Mouse (Mus musculus) large intestine, adult 2 months (tissue): Measurements from ENCODE around the gene Nav1. TPM values are rescaled to one million over a fixed set of nuclear protein-coding genes. Genes with fewer than 3 reads are reported as not detected.
A peak's percentile ranks its signal among the peaks of the same experiment; 100 is the strongest.

Experiments used
- DNase-seq: peaks from one replicate; pipeline ENCODE4 v3.0.0-alpha.2; 2012; ENCODE audit warnings: low read depth, low spot score
- WGBS: fragments of 180-500 bp; shearing (Covaris S2); methylation state at CpG from one replicate; pipeline ENCODE4 v1.1.7; 2018; 5-methylcytosine and 5-hydroxymethylcytosine counted together
- polyA plus RNA-seq: library from polyadenylated mRNA; depleted of rRNA; stranded (reverse); fragments of >200 nt; gene quantifications from 2 replicates; pipeline ENCODE4 v1.2.3, GENCODE M21; 2012

The Nav1 gene
- polyA plus RNA-seq, 1 experiment, result 5.3 TPM

DNA sequence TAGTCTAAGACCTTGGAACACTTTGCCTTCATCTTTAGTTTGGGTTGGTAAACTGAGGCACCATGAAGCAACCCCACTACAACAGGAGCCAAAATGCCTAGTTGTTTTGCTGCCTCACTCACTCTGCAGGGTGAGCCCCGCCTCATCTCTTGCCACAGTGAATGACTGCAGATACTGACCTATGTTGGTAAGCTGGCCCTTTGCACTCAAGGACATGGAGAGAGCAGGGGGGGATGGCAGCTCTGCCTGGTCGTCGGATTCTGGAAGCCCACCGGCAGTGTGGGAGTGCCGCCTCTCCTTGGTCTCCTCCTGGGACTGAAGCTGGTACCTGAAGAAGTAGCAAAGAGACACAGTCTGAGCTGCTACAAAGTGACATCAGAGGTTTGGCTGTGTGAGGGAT is 139.6 kb downstream of the Nav1 start:
- 92% methylated on average over 5 of the region's 5 CpGs for WGBS
- DNase-seq, result no peak

- WGBS, result 19% methylated on average over 3 of the region's 3 CpGs
- DNase-seq, result peak; percentile 14
Measured at GRCm38 (mm10) chr1:135466935-135467334, 140.2 kb downstream of the Nav1 start.

DNA sequence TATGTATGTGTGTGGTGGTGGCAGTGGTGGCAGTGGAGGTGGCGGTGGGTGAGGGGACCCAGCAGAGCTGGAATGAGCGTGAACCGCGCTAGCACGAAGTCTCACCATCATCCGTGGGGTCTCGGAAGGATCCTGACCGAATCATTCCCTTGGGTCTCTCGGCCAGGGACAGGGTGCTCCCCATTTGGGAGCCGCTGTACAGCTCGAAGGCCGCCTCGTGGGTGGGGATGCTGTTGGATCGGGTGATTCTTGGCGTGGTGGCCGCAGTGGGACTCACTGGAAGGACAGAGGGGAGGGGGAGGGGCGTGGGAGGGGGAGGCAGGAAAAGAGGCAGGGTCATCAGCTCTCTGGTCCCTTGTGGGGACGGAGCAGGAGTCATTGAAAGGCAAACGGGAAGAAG is 141.4 kb downstream of the Nav1 start:
- 90% methylated on average over 19 of the region's 19 CpGs for WGBS
- DNase-seq, result no peak

GRCm38 (mm10) chr1:135462736-135463135 is 144.4 kb downstream of the Nav1 start:
- 67% methylated on average over 8 of the region's 8 CpGs for WGBS
- DNase-seq, result no peak

GRCm38 (mm10) chr1:135462304-135462703 is 144.8 kb downstream of the Nav1 start:
- no peak for DNase-seq

GRCm38 (mm10) chr1:135461097-135461730 is 145.9 kb downstream of the Nav1 start:
- DNase-seq, result peak; percentile 21
- WGBS, result 82% methylated on average over 3 of the region's 3 CpGs

More at GRCm38 (mm10) chr1:135462304-135462703, 144.8 kb downstream of the Nav1 start:
- 55% methylated on average over 4 of the region's 4 CpGs for WGBS

DNA sequence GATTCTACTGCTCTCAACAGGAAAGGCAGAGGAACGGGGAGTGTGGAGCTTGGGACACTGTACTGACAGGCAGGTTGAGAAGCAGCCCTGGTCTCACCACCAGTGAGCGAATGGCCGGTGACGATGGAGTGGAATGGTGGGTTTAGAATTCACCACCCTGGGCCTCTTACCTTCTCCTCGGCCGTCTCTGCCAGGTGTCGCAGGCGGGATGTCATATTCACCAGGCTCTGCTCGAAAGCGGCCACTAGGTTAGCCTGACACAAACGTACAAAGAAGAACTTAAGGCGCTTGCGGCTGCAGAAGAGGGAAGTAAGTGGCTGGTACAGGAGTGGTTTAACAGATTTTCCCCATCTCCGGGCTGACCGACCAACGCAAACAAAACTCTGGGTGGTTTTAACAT is 146.6 kb downstream of the Nav1 start:
- 92% methylated on average over 16 of the region's 16 CpGs for WGBS

DNA sequence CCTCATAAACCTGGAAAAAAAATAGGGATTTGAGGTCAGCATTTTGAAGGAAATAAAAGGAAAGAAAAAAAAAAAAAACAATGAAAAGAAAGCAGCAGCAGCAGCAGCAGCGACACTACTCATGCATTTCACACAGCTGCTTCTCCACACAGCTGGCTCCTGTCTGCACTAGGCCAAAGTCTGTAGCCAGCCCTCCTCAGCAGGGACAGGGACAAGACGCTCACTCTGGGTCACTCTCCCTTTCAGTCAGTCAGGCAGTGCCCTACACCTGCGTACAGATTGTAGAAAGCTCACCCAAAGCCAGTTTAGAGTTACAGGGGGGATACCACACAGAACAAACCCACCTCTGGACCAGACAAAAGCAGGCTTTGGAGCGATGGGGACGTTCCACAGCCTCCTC is 149.2 kb downstream of the Nav1 start:
- no peak for DNase-seq
- WGBS, result 85% methylated on average over 5 of the region's 5 CpGs

More for the DNA sequence above, 146.6 kb downstream of the Nav1 start:
- no peak for DNase-seq

GRCm38 (mm10) chr1:135452259-135452658 is 154.8 kb downstream of the Nav1 start:
- DNase-seq, result no peak
- 75% methylated on average over 10 of the region's 10 CpGs for WGBS

GRCm38 (mm10) chr1:135451419-135451818 is 155.7 kb downstream of the Nav1 start:
- no peak for DNase-seq
- 83% methylated on average over 2 of the region's 2 CpGs for WGBS

GRCm38 (mm10) chr1:135449876-135450275 is 157.2 kb downstream of the Nav1 start:
- 89% methylated on average over 8 of the region's 8 CpGs for WGBS
- DNase-seq, result no peak

- WGBS, result 95% methylated on average over 5 of the region's 5 CpGs
- no peak for DNase-seq
Measured at GRCm38 (mm10) chr1:135448940-135449339, 158.2 kb downstream of the Nav1 start.

- 89% methylated on average over 12 of the region's 12 CpGs for WGBS
- no peak for DNase-seq
Measured at GRCm38 (mm10) chr1:135443506-135443905, 163.6 kb downstream of the Nav1 start.

GRCm38 (mm10) chr1:135441861-135442260 is 165.2 kb downstream of the Nav1 start:
- WGBS, result 94% methylated on average over 3 of the region's 3 CpGs
- DNase-seq, result no peak

DNA sequence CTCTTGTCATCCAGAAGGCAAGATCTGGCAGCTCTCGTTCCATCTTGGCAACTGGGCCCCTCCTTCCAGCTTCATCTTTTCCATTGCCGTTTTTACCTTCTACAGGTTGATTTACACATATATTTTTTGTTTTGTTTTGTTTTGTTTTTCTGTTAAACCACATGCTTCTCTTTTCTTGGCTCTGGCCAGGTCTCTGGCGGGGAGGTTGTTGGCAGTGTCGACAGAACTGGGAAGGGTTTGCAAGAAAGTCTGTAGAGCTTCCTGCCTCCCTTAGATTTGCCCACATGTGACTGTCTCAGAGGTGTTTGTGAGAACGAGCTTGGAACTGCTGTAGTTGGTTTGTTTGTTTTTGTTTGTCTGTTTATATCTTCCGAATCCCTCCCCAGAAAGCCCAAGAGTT is 166.1 kb downstream of the Nav1 start:
- WGBS, result 86% methylated on average over 6 of the region's 6 CpGs

GRCm38 (mm10) chr1:135438801-135439200 is 168.3 kb downstream of the Nav1 start:
- DNase-seq, result no peak
- 90% methylated on average over 6 of the region's 6 CpGs for WGBS

More for the DNA sequence above, 166.1 kb downstream of the Nav1 start:
- DNase-seq, result no peak

DNA sequence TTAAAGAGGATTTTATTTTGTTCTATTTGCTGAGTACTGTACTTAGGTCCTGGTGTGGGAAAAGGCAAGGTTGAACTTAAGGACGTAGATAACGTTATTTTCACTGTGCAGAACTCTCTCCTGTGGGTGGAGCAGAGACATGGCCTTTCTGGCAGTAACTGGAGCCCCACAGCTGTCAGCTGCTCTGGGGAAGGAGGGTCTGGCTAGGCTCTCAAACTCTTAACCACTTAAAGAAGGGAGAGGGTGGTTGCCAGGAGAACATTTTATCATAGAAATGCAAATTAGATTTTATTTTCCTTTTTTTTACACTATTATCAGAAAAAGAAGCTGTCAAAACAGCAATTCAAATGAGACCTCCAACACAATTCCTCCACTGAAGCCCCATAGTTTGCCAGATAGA is 171.3 kb downstream of the Nav1 start:
- DNase-seq, result no peak
- 5% methylated on average over 2 of the region's 2 CpGs for WGBS

DNA sequence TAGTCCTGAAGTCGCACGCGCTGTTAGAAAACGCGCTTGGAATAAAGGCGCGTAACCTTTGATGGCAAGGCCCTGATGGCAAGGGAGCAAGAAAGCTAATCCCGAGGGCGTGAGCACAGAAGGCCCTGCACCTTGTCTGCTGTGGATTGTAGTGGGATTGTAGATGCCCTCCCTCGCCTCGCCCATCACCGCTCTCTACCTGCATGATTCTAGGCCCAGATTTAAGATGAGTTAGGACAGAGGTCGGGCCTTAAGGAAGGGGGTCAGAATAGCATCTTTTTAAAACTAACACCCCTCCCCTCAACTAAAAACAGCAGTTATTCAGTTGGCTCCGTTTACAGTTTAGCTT is 176.5 kb downstream of the Nav1 start:
- DNase-seq, result no peak
- 2% methylated on average over 14 of the region's 14 CpGs for WGBS

- under 1% methylated on average over 65 of the region's 65 CpGs for WGBS
- peak; percentile 60 for DNase-seq
Measured at GRCm38 (mm10) chr1:135429901-135430668, 177.0 kb downstream of the Nav1 start, which contains the start of gene Ipo9. Gene Ipo9 (minus strand): TSS chr1:135430499.

- DNase-seq, result no peak
- WGBS, result 83% methylated on average over 6 of the region's 6 CpGs
Measured at GRCm38 (mm10) chr1:135427390-135427789, 179.7 kb downstream of the Nav1 start.

- DNase-seq, result no peak
- WGBS, result 93% methylated on average over 10 of the region's 10 CpGs
Measured at GRCm38 (mm10) chr1:135426645-135427044, 180.4 kb downstream of the Nav1 start.
